ENCODE assay signal across 27 mouse cellular contexts in the genomic region with DNA sequence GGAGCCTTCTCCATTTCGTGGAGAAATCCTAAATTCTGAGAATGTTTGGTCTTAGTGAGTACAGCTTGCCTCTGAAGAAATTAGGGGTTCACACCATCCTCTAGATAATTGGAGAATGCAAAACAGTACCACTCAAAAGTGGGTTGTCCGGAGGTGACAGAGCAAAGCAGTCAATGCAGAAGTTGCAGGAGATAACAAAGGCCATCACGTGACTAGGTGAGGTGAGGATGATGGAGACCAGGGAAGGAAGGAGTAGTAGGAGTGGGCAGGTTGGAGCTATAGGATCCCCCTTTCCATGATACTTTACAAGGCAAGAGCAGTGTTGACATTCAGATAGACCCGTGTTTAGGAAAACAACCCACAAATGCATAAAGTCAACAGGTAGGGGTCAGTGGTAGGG.
"Had no signal": no experiment of that assay in that cellular context is flagged by ENCODE, and none has a peak within 500 bp of the region (broad histone marks: within the 10 kb centered on the region; RNA-seq: fewer than 3 reads in every experiment).

No protein-coding gene starts in this region.

- H3K36me3 ChIP-seq: embryonic facial prominence, embryonic 13.5 days; embryonic facial prominence, embryonic 15.5 days; forebrain, embryonic 10.5 days; forebrain, embryonic 12.5 days; forebrain, embryonic 15.5 days had no signal

- DNase-seq: cerebellum, adult 8-10 months; cerebellum, adult 9-10 months; cerebellum, adult 9-11 months; cerebellum, postnatal 10 days; cerebellum, postnatal 14 days; cerebellum, postnatal 25 days; cerebellum, postnatal 36 days; embryo, embryonic 11 days; forebrain, postnatal 0 days; gastrocnemius, postnatal 10 days; gastrocnemius, postnatal 14 days; gastrocnemius, postnatal 25 days; gastrocnemius, postnatal 36 days; heart, adult 11 months; heart, adult 18-20 months; heart, adult 2 months had no signal

- H3K9me3 ChIP-seq: embryonic facial prominence, embryonic 10.5 days; embryonic facial prominence, embryonic 12.5 days; embryonic facial prominence, embryonic 13.5 days; embryonic facial prominence, embryonic 15.5 days; forebrain, embryonic 10.5 days; forebrain, embryonic 12.5 days; forebrain, embryonic 13.5 days; forebrain, embryonic 15.5 days had no signal

- H3K9ac ChIP-seq: embryonic facial prominence, embryonic 12.5 days; embryonic facial prominence, embryonic 13.5 days; embryonic facial prominence, embryonic 15.5 days; forebrain, embryonic 12.5 days; forebrain, embryonic 13.5 days; forebrain, embryonic 15.5 days; forebrain, postnatal 0 days had no signal

- H3K27ac ChIP-seq: embryonic facial prominence, embryonic 10.5 days; embryonic facial prominence, embryonic 12.5 days; embryonic facial prominence, embryonic 13.5 days; embryonic facial prominence, embryonic 15.5 days; forebrain, embryonic 10.5 days; forebrain, embryonic 12.5 days; forebrain, embryonic 13.5 days; forebrain, embryonic 15.5 days; heart, adult 2 months had no signal

- H3K27me3 ChIP-seq: embryonic facial prominence, embryonic 12.5 days; embryonic facial prominence, embryonic 13.5 days; embryonic facial prominence, embryonic 15.5 days; forebrain, embryonic 12.5 days; forebrain, embryonic 13.5 days; forebrain, embryonic 15.5 days had no signal

- H3K4me2 ChIP-seq: embryonic facial prominence, embryonic 12.5 days; embryonic facial prominence, embryonic 13.5 days; embryonic facial prominence, embryonic 15.5 days; forebrain, embryonic 12.5 days; forebrain, embryonic 13.5 days; forebrain, embryonic 15.5 days had no signal

- ATAC-seq: forebrain, embryonic 13.5 days; forebrain, embryonic 14.5 days; forebrain, embryonic 15.5 days; forebrain, embryonic 16.5 days; forebrain, postnatal 0 days had no signal

- H3K4me3 ChIP-seq: embryonic facial prominence, embryonic 10.5 days; embryonic facial prominence, embryonic 12.5 days; embryonic facial prominence, embryonic 13.5 days; embryonic facial prominence, embryonic 15.5 days; erythroblast, embryonic 14.5 days; forebrain, embryonic 10.5 days; forebrain, embryonic 12.5 days; forebrain, embryonic 13.5 days; forebrain, embryonic 15.5 days; heart, adult 2 months had no signal
